Mouse (Mus musculus) right cerebral cortex, postnatal 10 days (tissue): ENCODE data around the gene Metap1d.

Experiments
- DNase-seq, 2 experiments: peaks; one replicate each; pipeline ENCODE4 v3.0.0; 2021; ENCODE audit warnings: low spot score in 2 of 2

Metap1d gene

DNA sequence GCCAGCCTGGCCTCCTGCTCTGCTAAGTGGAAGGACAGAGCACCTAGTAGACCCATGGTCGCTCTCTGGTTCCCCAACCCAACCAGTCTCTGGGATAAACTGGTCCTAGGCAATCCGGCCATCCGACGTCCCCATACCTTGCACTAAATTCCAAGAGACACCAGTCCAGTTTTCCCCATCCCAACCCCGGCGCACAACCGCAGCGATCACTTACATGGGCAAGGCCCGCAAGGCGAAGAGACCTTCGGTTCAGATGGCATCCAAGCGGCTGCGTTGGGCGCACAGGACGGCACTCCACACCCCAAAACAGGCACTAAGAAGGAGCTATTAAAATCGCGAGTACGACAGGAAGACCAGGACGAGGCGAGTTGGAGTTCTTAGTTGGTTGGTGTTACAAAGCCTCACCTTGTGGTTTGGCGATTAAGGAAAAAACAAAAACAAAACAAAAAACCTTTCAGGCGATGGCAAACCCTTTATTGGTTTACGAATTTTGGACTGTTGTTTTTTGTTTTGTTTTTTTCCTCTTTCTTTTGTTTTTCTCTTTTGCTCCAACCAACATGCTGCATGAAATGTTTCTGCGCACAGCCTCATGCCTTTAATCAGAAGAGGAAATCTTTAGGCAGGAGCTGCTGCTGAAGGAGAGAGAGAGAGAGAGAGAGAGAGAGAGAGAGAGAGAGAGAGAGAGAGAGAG, 74.4 kb downstream of the Metap1d start:
- no peak for DNase-seq

GRCm38 (mm10) chr2:71528014-71528713, 75.1 kb downstream of the Metap1d start, which contains the start of gene Dlx1:
TSS of gene Dlx1 (plus strand) at chr2:71528113.
- DNase-seq, result peak; percentile 61 to 70

DNA sequence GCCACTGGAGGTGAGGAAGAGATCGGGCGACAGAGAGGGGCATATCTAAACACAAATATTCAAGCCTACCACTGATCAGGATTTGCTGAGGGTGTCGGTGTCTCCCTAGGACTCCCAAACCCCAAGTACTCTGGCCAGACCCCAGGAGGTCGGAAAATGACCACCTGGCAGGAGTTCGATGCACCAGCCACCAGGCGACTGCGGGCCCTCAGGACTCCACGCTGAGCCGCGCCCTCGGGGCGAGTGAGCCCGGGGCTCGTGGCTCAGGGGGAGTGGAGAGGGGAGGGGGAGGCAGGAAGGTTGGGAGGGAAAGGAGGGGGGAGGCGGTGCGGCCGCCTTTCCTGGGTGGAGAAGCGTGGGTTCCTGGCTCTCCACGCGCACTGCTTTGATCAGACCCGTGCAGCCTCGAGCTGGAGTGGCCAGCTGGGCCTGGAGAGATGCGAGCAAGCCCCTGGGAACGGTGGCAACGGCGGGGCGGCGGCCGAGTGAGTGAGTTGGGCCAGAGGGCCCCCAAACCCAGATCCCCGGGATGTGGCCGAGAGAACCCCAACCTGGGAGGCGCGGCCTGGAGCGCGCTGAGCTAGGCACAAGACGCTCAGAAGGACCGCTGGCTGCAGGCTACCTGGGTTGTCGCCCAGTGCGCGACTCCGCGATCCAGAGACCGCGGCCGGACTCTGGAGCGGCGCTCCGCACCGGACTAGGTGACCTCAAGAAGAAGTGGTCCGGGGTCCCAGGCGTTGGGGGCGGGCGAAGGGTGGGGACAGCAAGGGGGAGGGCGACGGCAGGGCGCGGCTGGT, 75.8 kb downstream of the Metap1d start:
- peak; percentile 41 to 44 for DNase-seq

GRCm38 (mm10) chr2:71529511-71530351, 76.7 kb downstream of the Metap1d start:
- peak; percentile 81 to 83 for DNase-seq

DNA sequence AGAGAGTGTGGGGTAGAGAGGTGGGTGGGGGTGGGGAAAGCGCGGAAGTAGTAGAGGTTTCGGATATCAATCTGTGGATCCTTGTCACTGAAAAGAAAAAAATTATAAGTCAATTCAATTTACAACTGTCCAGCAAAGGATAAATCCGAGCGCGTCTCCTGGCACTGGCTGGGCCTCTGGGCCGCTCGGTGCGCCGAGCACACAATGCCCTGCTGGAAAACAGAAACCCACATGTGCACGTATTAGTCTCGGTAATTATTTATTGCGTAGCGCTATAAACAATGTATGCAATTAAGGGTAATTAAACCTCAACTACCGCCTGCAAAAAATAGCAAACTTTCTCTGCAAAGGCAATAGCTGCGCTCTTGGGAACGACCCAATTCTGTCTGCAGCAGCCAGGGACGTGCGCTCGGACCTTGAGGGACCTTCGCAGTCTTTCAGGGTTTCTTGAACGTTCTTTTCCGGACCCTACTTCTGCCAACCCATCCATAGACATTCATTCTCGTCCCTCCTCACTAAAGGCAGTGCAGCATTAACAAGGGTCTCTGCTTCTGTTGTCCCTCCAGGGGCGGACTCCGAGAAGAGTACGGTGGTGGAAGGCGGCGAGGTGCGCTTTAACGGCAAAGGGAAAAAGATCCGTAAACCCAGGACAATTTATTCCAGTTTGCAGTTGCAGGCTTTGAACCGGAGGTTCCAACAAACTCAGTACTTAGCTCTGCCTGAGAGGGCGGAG, 77.5 kb downstream of the Metap1d start:
- DNase-seq, result no peak

DNA sequence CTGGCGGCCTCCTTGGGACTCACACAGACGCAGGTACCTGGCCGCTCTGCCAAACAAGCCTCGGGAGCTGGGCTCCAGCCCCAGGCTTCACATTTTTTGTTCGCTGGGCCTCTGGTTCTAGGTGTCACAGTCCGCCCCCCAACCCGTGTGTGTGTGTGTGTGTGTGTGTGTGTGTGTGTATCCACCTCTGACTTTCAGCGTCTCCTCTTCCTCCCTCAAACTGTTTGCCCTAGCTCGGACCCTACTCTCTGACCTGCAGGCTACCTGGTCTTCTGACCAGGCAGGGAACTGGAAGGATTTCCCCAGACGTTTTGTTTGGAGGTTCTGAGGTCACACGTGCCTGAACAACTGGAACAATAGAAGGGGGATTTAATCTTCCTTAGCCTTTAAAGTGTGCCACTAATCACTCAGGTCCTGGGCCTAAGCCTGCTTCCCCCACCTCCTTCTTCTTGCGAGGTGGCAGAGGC, 78.1 kb downstream of the Metap1d start:
- DNase-seq, result no peak

DNA sequence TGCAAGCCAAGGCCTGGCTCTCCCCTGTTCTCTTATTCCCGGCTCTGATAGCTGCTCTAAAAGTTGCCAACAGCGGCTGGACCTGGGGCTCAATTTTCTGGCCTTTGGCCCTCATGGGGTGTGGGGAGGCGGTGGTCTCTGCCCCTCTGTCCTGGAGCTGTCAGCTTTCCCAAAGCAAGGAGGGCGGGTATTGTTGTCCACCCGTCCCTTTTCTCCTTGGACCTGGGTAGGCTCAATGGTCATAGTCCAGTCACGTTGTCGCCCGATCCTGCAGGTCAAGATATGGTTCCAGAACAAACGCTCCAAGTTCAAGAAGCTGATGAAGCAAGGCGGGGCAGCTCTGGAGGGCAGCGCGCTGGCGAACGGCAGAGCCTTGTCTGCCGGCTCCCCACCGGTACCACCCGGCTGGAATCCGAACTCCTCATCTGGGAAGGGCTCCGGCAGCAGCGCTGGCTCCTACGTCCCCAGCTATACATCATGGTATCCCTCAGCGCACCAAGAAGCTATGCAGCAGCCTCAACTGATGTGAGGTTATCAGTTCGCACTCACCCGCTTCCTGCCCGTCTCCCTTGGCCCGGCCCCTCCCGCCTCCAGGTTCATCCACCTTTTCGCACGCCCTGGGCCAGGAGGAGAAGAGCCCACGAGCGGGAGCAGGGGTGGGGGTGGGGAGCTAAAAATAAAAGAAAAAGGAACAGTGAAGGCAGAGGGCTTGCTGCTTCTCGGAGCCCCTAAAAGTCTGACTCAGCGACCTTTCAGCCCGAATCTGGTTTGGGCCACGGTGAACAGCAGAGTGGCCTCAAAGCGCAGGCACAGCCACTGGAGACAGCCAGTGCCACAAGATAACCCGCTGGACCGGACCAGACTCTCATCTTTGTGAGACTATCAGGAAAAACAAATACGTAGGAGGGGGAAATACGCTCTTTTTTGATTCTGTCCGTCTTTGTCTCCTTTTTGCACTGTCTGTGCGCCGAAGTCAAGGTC, 79.2 kb downstream of the Metap1d start:
- no peak for DNase-seq

- DNase-seq, result no peak
Observed at GRCm38 (mm10) chr2:71533094-71533493, 80.0 kb downstream of the Metap1d start.

- DNase-seq, result no peak
Observed at GRCm38 (mm10) chr2:71534242-71535052, 81.4 kb downstream of the Metap1d start.

- DNase-seq, result peak in 1 of 2 experiments; percentile 51
Observed at GRCm38 (mm10) chr2:71540611-71541417, 87.7 kb downstream of the Metap1d start.

DNA sequence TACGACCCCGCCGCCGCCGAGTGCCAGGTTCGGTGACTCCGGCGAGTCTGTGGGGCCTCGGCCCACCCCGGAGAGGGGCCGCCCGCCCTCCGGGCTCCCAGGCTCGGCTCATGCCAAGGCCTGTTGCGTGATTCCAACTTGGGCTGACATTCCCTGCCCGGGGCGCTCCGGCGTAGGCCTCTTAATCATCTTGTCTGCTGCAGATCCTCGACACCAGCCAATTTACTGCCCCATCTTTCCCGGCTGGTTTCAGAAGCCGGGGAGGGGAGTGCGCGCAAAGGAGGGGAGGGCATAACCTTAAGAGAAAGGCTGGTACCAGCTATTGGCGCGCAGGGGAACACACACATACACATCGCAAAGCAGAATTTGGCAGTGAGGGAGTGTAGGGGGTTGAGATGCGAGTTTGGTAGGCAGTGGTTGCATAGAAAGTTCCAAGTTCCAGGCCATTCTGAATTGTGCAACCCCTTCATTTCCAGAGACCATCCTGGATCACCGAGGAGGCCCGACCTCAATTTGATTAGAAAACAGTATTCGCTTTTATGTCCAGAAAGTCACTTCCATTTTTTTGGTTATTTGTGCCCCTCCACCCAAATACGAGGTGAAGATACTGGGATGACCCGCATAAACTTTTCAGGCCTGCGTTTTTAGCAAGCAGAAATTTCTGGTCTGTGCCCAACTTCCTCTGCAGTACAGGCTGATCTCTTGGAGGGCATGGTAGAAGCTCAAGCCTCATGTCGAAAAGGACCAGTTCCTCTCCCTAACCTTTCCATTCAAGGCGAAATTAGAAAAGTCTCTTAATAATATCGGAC, 88.5 kb downstream of the Metap1d start:
- no peak for DNase-seq

DNA sequence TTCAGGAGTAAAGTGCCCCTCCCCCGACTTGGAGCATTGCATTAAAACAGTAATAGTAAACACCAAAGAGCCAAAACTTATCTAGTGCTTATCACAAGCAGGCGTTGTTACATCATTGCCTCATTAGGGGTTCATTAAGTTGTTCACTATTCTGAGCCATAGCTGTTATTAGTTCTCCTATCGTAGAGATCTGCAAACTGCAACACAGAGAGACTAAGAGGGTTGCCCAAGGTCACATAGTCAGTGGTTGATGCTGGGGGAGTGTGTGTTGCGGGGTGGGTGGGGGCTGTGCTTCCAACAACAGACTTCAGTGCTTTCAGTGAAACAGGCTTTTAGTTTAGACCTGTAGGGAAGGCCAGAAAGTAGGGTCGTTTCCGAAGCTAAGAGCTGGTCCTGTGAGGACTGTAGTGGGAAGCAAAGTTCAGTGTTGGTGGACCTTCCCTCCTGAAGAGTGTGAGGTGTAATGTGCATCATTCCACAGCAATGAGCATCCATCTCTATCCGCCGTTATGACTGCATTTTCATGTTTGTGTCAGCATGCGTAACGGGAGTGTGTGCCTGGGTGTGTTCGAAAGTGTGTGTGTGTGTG, 89.2 kb downstream of the Metap1d start:
- no peak for DNase-seq

- no peak for DNase-seq
Observed at GRCm38 (mm10) chr2:71542816-71543301, 89.8 kb downstream of the Metap1d start.

DNA sequence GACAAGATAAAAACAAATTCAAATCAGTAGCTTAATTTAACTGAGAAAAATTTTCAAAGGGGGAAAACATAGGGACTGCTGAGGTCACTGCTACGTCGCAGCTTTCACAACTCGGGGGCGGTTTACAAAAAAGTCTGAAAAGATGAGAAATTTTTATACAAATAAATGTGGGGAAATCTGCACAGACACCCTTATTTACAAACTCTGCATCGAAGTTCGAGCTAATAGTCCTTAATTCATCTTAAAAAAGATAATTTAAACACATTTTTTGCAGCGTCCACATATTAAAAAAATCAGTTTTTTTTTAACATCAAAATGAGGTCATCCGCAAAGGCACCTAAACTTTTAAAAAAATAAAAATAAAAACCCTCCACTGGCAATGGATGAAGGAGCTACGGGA, 90.5 kb downstream of the Metap1d start:
- DNase-seq, result no peak

- DNase-seq, result no peak
Observed at GRCm38 (mm10) chr2:71543948-71544347, 90.9 kb downstream of the Metap1d start.
